9 mouse cellular contexts compared by ENCODE assay signal in the genomic region with DNA sequence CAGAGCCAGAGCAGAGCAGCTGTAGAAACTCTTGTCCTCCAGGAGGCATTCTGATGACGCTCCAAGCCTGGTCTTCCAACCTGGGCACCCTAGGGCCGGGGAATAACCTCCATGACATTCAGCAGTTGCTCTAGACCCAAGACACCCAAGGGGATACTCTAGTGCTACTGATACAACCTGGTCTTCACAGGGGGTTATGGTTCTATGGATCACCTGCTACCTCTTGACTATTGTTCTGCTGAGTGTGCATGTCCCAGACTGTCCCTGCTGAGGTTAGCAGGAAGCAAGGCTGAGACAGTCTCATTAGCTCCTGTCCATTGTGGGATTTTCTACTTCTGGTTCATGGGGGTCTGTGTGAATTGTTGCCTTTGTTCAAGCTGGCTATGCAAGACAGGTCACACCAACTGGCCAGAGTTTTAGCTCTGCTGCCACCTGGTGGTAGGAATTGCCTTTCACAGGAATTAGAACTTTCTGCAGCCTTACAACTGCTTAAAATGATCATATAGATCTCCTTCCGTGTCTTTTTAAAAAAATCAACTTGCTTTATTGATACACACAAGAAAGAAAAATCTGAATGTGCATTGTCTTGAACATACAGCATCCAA. TPM values are rescaled to one million over a fixed set of nuclear protein-coding genes. Genes with fewer than 3 reads are reported as not detected.
A peak's percentile ranks its signal among the peaks of the same experiment; 100 is the strongest.
DNase-seq lines count a peak whose midpoint lies in the region; ATAC-seq and TF ChIP-seq lines count a peak whose summit lies in the region.
"Had no signal": no experiment of that assay in that cellular context is flagged by ENCODE, and none has a peak within 500 bp of the region (broad histone marks: within the 10 kb centered on the region; RNA-seq: fewer than 3 reads in every experiment).

No protein-coding gene starts in this region.

- intact Hi-C loops in gastrocnemius, postnatal 36 days (cut with DNase I) = no loop called here

- no peaks in the 10 kb centered on the region for H3K9me3 ChIP-seq in kidney, embryonic 15.5 days (replicated peaks)
- no peaks in the 10 kb centered on the region for H3K9me3 ChIP-seq in limb, embryonic 14.5 days (ENCODE audit: control insufficient read depth, low read length)
- H3K9me3 ChIP-seq: embryonic facial prominence, embryonic 15.5 days had no signal

- H3K36me3 ChIP-seq in kidney, embryonic 15.5 days = no peaks in the 10 kb centered on the region
- no peaks in the 10 kb centered on the region for H3K36me3 ChIP-seq in limb, embryonic 14.5 days (ENCODE audit: control insufficient read depth, insufficient read depth, low read length)
- H3K36me3 ChIP-seq: embryonic facial prominence, embryonic 15.5 days had no signal

- no peak for TF ChIP-seq POLR2A in limb, embryonic 14.5 days (IDR thresholded peaks at IDR 0.05; ENCODE audit: borderline replicate concordance, extremely low read depth, insufficient read depth, insufficient read length)

- no peak overlapping the region for H3K27ac ChIP-seq in kidney, embryonic 15.5 days
- no peak overlapping the region for H3K27ac ChIP-seq in limb, embryonic 14.5 days (replicated peaks; ENCODE audit: low read depth, low read length)
- H3K27ac ChIP-seq: embryonic facial prominence, embryonic 15.5 days had no signal

- H3K4me3 ChIP-seq in kidney, embryonic 15.5 days (replicated peaks) = no peak overlapping the region
- no peak overlapping the region for H3K4me3 ChIP-seq in limb, embryonic 14.5 days (replicated peaks; ENCODE audit: low read length)
- H3K4me3 ChIP-seq: embryonic facial prominence, embryonic 15.5 days had no signal

- no peak overlapping the region for H3K9ac ChIP-seq in kidney, embryonic 15.5 days
- no peak overlapping the region for H3K9ac ChIP-seq in limb, embryonic 14.5 days (ENCODE audit: low read depth, low read length, severe bottlenecking)
- H3K9ac ChIP-seq: embryonic facial prominence, embryonic 15.5 days had no signal

- no peaks in the 10 kb centered on the region for H3K4me1 ChIP-seq in kidney, embryonic 15.5 days
- no peaks in the 10 kb centered on the region for H3K4me1 ChIP-seq in limb, embryonic 14.5 days (ENCODE audit: control insufficient read depth, insufficient read depth, low read length)
- H3K4me1 ChIP-seq: embryonic facial prominence, embryonic 15.5 days had no signal

- WGBS in kidney, embryonic 15.5 days = 53% methylated on average over 3 of the region's 3 CpGs
- WGBS in limb, embryonic 14.5 days = 54% methylated on average over 3 of the region's 3 CpGs

- ATAC-seq in common myeloid progenitor, adult 5-6 weeks (replicated peaks; ENCODE audit: low read depth, poor library complexity, severe bottlenecking) = peak; percentile 72
- peak; percentile 83 for ATAC-seq in kidney, embryonic 15.5 days (replicated peaks; ENCODE audit: low FRiP score)
- ATAC-seq in limb, embryonic 14.5 days (ENCODE audit: low FRiP score, low read depth) = peak; percentile 87

- no peak overlapping the region for H3K4me2 ChIP-seq in kidney, embryonic 15.5 days
- H3K4me2 ChIP-seq in limb, embryonic 14.5 days (replicated peaks; ENCODE audit: low read depth, low read length, severe bottlenecking) = no peak overlapping the region
- H3K4me2 ChIP-seq: embryonic facial prominence, embryonic 15.5 days had no signal

- DNase-seq in 416B (ENCODE audit: low read depth) (peak; percentile 69), adipocyte (ENCODE audit: low spot score) (peak; percentile 81)
- DNase-seq in gastrocnemius, postnatal 36 days = peak; percentile 23 to 52
- DNase-seq in limb, embryonic 14.5 days (ENCODE audit: low spot score) = peak; percentile 84
- DNase-seq in neural tube, embryonic 10.5 days (ENCODE audit: extremely low spot score, low spot score) = peak; percentile 85
- DNase-seq in telencephalon, adult 2 months (ENCODE audit: low read depth, low spot score) = peak; percentile 34

- H3K27me3 ChIP-seq in kidney, embryonic 15.5 days = no peaks in the 10 kb centered on the region
- no peaks in the 10 kb centered on the region for H3K27me3 ChIP-seq in limb, embryonic 14.5 days (ENCODE audit: control insufficient read depth, insufficient read depth, low read length)
- H3K27me3 ChIP-seq: embryonic facial prominence, embryonic 15.5 days had no signal

RNA-seq across cellular contexts. Expression of gene Tmed3, which starts 30.8 kb away (rescaled TPM):
- total RNA-seq in common myeloid progenitor, adult 5-6 weeks (2017) = 98.8 and 113 TPM in 2 replicates
- total RNA-seq in gastrocnemius, postnatal 36 days (2021) = 10 to 100 TPM; 14.9 TPM
- 85.3 and 92.8 TPM in 2 replicates for polyA plus RNA-seq in kidney, embryonic 15.5 days (2015; fragmentation: Nextera tagmentation; extraction: Ambion mirVana)
- 111 and 123 TPM in 2 replicates for polyA plus RNA-seq in limb, embryonic 14.5 days (2012; rRNA removed)
- 152 and 173 TPM in 2 replicates for polyA plus RNA-seq in limb, embryonic 14.5 days (2014; fragmentation: Nextera tagmentation; extraction: Ambion mirVana)

RNA-seq across cellular contexts. Expression of gene Minar1, which starts 51.2 kb away (rescaled TPM):
- total RNA-seq in common myeloid progenitor, adult 5-6 weeks (2017) = not detected in 2 replicates
- not detected for total RNA-seq in gastrocnemius, postnatal 36 days (2021)
- 0.08 TPM in 2 replicates for polyA plus RNA-seq in kidney, embryonic 15.5 days (2015; fragmentation: Nextera tagmentation; extraction: Ambion mirVana)
- 0.33 and 0.40 TPM in 2 replicates for polyA plus RNA-seq in limb, embryonic 14.5 days (2012; rRNA removed)
- 0.14 and 0.41 TPM in 2 replicates for polyA plus RNA-seq in limb, embryonic 14.5 days (2014; fragmentation: Nextera tagmentation; extraction: Ambion mirVana)

Comparison
In these comparisons a context has a peak if more than half of its experiments do, and no peak if none do; other contexts are left out.
1. DNase-seq: peak in every context shown above with its lines; median percentile 85 in neural tube, embryonic 10.5 days; 84 in limb, embryonic 14.5 days; 81 in adipocyte; 69 in 416B; 38 in gastrocnemius, postnatal 36 days; 34 in telencephalon, adult 2 months.